Mouse (Mus musculus) gastrocnemius, postnatal 36 days (tissue): Measurements from ENCODE around the gene Rps6kc1. TPM values are rescaled to one million over a fixed set of nuclear protein-coding genes. Genes with fewer than 3 reads are reported as not detected.
"Not testable (repeated sequence)": the region's sequence is repeated elsewhere in the genome, so short reads cannot be mapped to it uniquely, and the experiment has no call there.

Experiments used
- DNase-seq, 2 experiments: peaks; one replicate each; pipeline ENCODE4 v3.0.0; 2022
- intact Hi-C: fragments of 180-260 bp; cut with DNase I; formaldehyde crosslinking; loops from one replicate; pipeline ENCODE4 v1.15.1; 2025
- long read RNA-seq, 2 experiments: library from polyadenylated mRNA; stranded (forward); transcript quantifications; one replicate each; pipeline ENCODE4 v2.0.0; 2021
- total RNA-seq, 2 experiments: library from RNA; stranded (reverse); gene quantifications; 2 replicates each; pipeline ENCODE4 v1.2.3; 2021

Rps6kc1 gene
- 10 to 100 TPM; 14.9 to 18.3 TPM for total RNA-seq
- long read RNA-seq, experiment 1, partial matches to known transcripts = 1 of 4 reads
- long read RNA-seq, experiment 1, other reads (novel, unspliced or antisense) = 2 of 4 reads
- long read RNA-seq, experiment 2, partial matches to known transcripts = 1 of 4 reads
- long read RNA-seq, experiment 2, other reads (novel, unspliced or antisense) = 1 of 4 reads

GRCm38 (mm10) chr1:190911415-190912123 lies at the start of gene Rps6kc1:
Rps6kc1 (minus strand) TSS chr1:190911770.
- intact Hi-C loops = no loop called here
- DNase-seq = peak; percentile 75 to 81

DNA sequence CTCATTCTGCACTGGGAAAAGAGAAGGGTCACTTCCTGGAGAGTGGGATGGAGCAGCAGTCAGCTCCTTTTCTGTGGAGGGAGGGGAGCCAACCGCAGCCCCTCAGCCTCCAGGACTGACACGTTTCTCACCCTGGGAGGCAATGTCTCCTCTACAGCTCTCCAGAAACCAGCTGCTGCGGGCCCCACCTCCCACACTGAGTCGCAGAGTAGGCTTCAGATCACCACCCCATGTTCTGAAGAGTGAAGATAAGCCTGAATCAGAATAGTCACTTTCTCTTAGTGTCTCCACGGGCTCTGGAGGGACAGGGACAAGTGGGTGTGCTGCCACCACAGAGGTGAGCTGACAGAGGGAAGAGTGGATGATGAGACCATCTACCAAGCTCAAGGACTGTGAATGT lies 47.3 kb upstream of the Rps6kc1 start:
- intact Hi-C loops = loop anchor here (10.0 kb wide), 1 partner anchor 326 kb away; no protein-coding TSS in a partner anchor
- no peak for DNase-seq

DNA sequence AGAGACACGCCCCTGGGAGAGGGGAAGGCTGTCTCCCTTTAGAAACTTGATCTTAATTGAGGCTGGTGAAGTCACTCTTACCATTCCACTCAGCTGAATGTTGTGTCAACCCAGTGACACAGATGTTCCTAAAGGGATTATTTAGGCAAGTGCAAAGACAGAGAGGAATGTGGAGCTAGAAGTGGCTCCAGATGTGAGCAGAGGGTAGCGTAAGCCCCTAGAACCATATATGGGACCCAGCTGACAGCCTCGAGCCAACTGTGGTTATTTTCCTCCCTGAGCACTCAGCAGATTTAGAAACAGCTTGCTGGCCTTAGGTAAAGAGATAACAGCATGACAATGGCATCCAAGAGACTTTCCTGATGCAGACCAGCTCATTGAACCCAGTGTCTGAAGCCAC lies 41.4 kb upstream of the Rps6kc1 start:
- intact Hi-C loops = loop anchor here (10.0 kb wide), 1 partner anchor 332 kb away; no protein-coding TSS in a partner anchor
- DNase-seq = no peak

- intact Hi-C loops = loop anchor here (10.0 kb wide), 1 partner anchor 334 kb away; no protein-coding TSS in a partner anchor
- no peak for DNase-seq
Measured at GRCm38 (mm10) chr1:190951014-190951413, 39.4 kb upstream of the Rps6kc1 start.

DNA sequence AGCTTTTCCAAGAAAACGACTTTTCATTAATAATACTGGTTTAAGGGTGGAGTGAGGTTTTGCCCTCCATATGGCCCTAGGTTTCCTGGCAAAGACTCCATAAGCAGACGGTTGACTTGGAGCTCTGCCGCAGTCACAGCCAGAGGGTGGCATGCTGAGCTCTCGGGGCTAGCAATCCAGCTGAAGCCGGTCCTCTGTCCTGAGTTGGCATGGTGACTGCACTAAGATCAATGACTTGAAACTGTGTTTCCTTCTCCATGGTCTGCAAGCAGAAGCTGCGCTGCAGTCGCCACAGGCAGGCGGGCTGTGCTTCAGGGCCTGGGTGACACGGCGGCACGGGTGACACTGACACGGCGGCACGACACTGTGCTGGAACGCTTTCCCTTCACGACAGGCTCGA lies 37.3 kb upstream of the Rps6kc1 start:
- intact Hi-C loops = loop anchor here (5.0 kb wide), 2 partner anchors 43 to 178 kb away; no protein-coding TSS in a partner anchor
- no peak for DNase-seq

GRCm38 (mm10) chr1:190948439-190948838 lies 36.9 kb upstream of the Rps6kc1 start:
- intact Hi-C loops = loop anchor here (5.0 kb wide), 2 partner anchors 44 to 179 kb away; no protein-coding TSS in a partner anchor
- no peak for DNase-seq

DNA sequence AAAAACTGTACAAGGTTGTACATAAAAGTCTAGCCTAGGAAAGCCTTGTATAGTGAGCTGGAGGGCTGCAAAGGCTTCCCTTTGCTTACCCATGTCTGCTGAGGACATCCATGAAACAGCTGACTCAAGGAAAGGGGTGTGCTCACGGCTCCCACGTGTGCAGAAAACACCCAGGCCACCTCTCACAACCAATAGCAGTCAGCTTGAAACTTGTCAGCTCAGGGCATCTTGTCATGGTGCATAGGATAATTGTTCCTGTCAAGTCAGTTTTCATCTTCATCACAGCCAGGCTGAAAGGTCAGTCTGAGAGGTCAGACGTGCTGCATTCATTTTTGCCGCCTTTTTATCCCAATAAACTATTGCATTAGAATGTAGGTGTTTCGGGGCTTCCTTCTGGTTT lies 36.4 kb upstream of the Rps6kc1 start:
- intact Hi-C loops = loop anchor here (5.0 kb wide), 2 partner anchors 44 to 179 kb away; no protein-coding TSS in a partner anchor
- no peak for DNase-seq

GRCm38 (mm10) chr1:190944109-190944760 lies 32.7 kb upstream of the Rps6kc1 start:
- DNase-seq = peak; percentile 53 to 62
- intact Hi-C loops = loop anchor here (2.0 to 5.0 kb wide), 2 partner anchors 113 to 131 kb away; no protein-coding TSS in a partner anchor

GRCm38 (mm10) chr1:190939803-190940202 lies 28.2 kb upstream of the Rps6kc1 start:
- DNase-seq = no peak
- intact Hi-C loops = loop anchor here (5.0 kb wide), 1 partner anchor 117 kb away; no protein-coding TSS in a partner anchor

DNA sequence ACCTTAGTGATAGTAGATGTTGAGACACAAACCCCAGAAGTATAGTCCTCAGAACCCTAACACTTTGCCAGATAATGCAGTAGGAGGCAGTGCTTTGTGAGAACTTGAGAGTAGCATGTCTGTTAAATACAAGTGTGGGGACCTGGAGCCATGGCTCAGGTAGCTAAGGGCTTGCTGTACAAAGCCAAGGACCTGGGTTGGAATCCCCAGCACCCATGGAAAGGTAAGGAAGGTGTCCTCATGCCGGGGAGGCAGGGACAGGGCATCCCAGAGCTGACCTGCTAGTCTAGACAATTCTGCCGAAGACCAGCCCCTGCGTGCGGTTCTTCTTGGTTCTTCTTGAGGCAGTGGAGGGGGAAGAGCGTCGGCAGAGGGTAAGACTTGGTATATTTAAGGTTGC lies 18.6 kb upstream of the Rps6kc1 start:
- intact Hi-C loops = no loop called here
- no peak for DNase-seq

GRCm38 (mm10) chr1:190929010-190929695 lies 17.6 kb upstream of the Rps6kc1 start:
- intact Hi-C loops = no loop called here
- DNase-seq = peak; percentile 12 to 49

DNA sequence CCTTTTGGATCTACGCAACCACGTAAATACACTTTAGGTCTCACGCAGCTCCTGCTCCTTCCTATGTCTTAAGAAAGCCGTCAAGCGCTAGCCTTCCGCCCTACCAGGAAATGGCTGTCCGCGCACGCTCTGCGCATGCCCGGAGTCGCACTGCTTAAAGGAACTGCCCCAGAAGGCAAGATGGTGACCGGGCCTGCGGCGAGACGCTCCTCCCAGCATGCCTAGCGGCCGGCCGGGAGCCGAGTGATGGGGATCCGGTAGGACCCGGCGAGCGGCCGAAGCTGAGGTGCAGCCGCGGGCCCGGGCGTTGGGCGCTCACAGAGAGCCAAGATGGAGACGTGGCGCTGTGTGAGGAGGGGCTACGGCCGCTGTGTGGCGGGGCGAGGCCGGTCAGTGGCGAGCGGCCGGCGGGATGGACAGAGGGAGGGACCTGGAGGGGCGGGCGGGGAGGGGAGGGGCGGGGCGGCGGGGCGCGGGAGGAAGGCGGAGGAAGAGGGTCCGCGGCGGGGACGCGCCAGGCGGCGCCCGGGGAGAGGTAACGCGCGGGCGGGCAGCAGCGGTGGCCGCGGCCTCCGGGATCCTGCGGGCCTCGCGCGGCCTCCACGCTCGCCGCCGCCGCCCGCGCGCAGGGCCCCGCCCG lies 16.9 kb upstream of the Rps6kc1 start:
- intact Hi-C loops = no loop called here
- DNase-seq = peak; percentile 96 to 98

DNA sequence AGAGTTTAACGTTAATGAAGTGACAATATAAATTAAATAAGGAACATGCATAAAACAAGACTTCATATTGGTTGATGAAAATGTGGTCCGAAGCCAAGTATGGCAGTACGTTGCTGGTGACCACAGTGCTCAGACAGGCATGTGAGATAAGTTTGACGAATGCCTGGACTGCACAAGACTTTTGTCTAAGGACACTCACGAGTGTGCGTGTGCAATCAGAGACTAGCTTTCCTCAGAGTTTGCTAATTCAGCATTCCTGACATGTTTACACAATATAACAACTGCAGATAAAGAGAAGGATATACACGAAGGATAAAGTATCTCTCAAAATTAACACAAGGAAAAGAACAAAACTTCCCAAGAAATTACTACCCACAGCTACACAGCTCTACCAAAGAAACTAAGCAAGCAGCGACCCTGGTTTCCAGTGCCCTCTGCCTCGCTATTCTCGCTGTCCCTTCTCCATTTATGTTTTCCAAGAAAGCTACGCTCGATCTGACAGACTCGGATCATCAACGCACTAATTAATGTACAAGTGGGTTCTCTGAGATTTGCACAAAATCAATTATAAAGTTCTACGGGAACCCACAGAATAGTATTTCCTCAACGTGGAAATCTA lies 16.3 kb upstream of the Rps6kc1 start:
- DNase-seq = no peak
- intact Hi-C loops = no loop called here

DNA sequence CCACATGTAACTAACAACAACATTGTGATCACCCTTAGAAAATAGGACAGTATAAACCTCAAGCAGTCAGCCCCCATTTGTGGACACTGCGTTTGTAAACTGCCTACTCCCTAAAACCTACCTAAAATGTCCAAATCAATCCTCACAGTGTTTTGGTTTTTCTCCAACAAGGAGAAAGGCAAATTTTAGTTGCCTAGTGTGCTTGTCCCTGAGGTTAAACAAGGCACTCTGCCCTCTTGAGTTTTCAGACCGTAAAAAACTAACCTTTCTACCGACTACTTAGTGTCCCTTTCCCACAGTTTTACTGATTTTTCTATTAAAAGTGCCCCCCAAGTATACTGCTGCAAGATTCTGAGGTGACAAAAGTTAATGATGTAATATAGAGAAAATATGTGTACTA lies 15.7 kb upstream of the Rps6kc1 start:
- DNase-seq = no peak
- intact Hi-C loops = no loop called here

GRCm38 (mm10) chr1:190924812-190925211 lies 13.2 kb upstream of the Rps6kc1 start, which contains the start of gene Angel2:
Angel2 (plus strand) TSS chr1:190925112.
- intact Hi-C loops, DNase-seq: not testable (repeated sequence)

- no peak for DNase-seq
- intact Hi-C loops = no loop called here
Measured at GRCm38 (mm10) chr1:190919725-190920469, 8.3 kb upstream of the Rps6kc1 start.

DNA sequence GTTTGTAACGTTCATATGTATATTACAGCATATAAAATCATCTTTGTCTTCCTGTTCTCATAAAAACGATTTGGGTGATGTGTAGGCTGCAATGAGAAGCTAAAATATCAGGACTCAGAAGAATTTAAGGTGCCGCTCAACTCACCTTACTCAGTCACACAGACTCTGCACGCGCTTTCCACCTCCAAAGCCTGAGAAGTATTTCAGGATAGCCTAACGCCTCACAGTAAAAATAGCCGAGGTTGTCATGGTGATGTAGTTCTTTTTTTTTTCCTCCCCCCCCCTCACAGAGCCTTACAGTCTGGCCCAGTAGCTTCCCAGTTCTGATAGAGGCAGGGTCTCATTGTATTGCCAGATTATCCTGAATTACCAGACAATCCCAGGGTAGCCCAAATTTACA lies 7.4 kb upstream of the Rps6kc1 start:
- DNase-seq = no peak
- intact Hi-C loops = no loop called here

GRCm38 (mm10) chr1:190912623-190913022 lies 1.1 kb upstream of the Rps6kc1 start:
- intact Hi-C loops = no loop called here

GRCm38 (mm10) chr1:190910836-190911235 lies 734 bp downstream of the Rps6kc1 start:
- no peak for DNase-seq

More at GRCm38 (mm10) chr1:190912623-190913022, 1.1 kb upstream of the Rps6kc1 start:
- no peak for DNase-seq

More at GRCm38 (mm10) chr1:190910836-190911235, 734 bp downstream of the Rps6kc1 start:
- intact Hi-C loops = no loop called here
